Mouse (Mus musculus) stomach, postnatal 0 days (tissue): ENCODE measurements at regions not wholly inside any gene's neighbourhood (a gene's known extent, or its start where the extent isn't known, plus 50 kb on each side); places are given as distances from the start of the nearest gene placed in this dataset.

ENCODE experiments used
- CTCF ChIP-seq: IDR thresholded peaks from 2 replicates; pipeline ENCODE4 v1.5.1; 2016; ENCODE audit warnings: antibody characterized with exemption, low read depth, mild to moderate bottlenecking, moderate library complexity
- EP300 ChIP-seq: optimal IDR thresholded peaks from 2 replicates; pipeline ENCODE3; 2016; ENCODE audit warnings: antibody characterized with exemption

GRCm38 (mm10) chr16:78631797-78632196, 55.3 kb upstream of the D16Ertd472e start:
- TF ChIP-seq CTCF (no peak), EP300 (no peak)
